Mouse (Mus musculus) myocyte (in vitro differentiated cells): ENCODE results near the gene Vps54.

Experiments used
- CEBPB ChIP-seq: IDR thresholded peaks from 2 replicates; pipeline ENCODE4 v1.6.1; 2011; ENCODE audit warnings: mild to moderate bottlenecking, moderate library complexity; ENCODE audit not compliant: poor library complexity, insufficient read depth, severe bottlenecking
- E2F4 ChIP-seq: IDR thresholded peaks from one replicate; pipeline ENCODE4 v1.6.1; 2011; ENCODE audit warnings: mild to moderate bottlenecking, control low read depth, moderate library complexity; ENCODE audit not compliant: insufficient read depth
- MAX ChIP-seq: IDR thresholded peaks from one replicate; pipeline ENCODE4 v1.6.1; 2011; ENCODE audit warnings: low read depth, mild to moderate bottlenecking, control low read depth
- MYOD1 ChIP-seq, 3 experiments: IDR thresholded peaks; one replicate each; pipeline ENCODE4 v1.6.1; 2011; ENCODE audit warnings: control low read depth in 2 of 3, low read depth in 2 of 3, mild to moderate bottlenecking in 2 of 3, moderate library complexity in 1 of 3; ENCODE audit not compliant: insufficient read length in 2 of 3, control insufficient read depth in 1 of 3
- MYOG ChIP-seq, 3 experiments: IDR thresholded peaks; one replicate each; pipeline ENCODE4 v1.6.1; 2011; ENCODE audit warnings: control low read depth in 2 of 3, low read depth in 2 of 3, mild to moderate bottlenecking in 2 of 3; ENCODE audit not compliant: insufficient read length in 2 of 3, control insufficient read depth in 1 of 3, insufficient read depth in 1 of 3
- POLR2A ChIP-seq: IDR thresholded peaks from one replicate; pipeline ENCODE4 v1.6.1; 2011; ENCODE audit warnings: low read depth, mild to moderate bottlenecking, control low read depth, moderate library complexity; ENCODE audit not compliant: insufficient read length
- REST ChIP-seq: IDR thresholded peaks from one replicate; pipeline ENCODE4 v1.6.1; 2011; ENCODE audit warnings: mild to moderate bottlenecking, control low read depth, moderate library complexity; ENCODE audit not compliant: insufficient read depth, insufficient read length
- SRF ChIP-seq: IDR thresholded peaks from one replicate; pipeline ENCODE4 v1.6.1; 2011; ENCODE audit warnings: low read depth; ENCODE audit not compliant: control insufficient read depth, insufficient read length
- TCF12 ChIP-seq: IDR thresholded peaks from one replicate; pipeline ENCODE4 v1.6.1; 2011; ENCODE audit warnings: mild to moderate bottlenecking, control low read depth; ENCODE audit not compliant: poor library complexity, insufficient read depth, severe bottlenecking
- TCF3 ChIP-seq: IDR thresholded peaks from one replicate; pipeline ENCODE4 v1.6.1; 2011; ENCODE audit warnings: low read depth, control low read depth; ENCODE audit not compliant: insufficient read length
- USF1 ChIP-seq: IDR thresholded peaks from one replicate; pipeline ENCODE4 v1.6.1; 2011; ENCODE audit warnings: low read depth, mild to moderate bottlenecking, control low read depth, moderate library complexity

DNA sequence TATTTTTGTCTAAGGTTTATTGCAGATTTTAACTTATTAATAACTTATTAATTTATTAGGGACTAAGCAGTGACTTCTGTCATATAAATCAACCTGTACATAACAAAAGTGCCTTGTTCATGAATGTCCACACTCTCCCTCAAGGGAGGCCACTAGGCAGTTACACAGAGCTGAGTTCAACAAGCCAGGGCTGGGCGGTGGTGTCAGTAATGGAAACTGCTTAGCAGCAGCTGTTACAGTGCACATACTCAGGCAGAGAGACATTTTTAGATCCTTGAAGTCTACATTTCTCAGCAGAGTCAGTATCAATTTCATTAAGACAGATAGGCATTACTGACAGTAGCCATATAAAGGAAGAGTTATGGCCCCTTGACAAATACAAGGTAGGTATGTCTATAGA is 98.8 kb downstream of the Vps54 start:
- TF ChIP-seq USF1 (no peak), MYOD1 (IDR thresholded peaks at IDR 0.05; ENCODE audit: control insufficient read depth in 1 of 3, insufficient read length in 2 of 3, low read depth in 2 of 3) (peak; percentile 59 to 83 (median 68)), MAX (no peak), POLR2A (no peak), REST (no peak), MYOG (IDR thresholded peaks at IDR 0.05; ENCODE audit: control insufficient read depth in 1 of 3, insufficient read depth in 1 of 3, insufficient read length in 2 of 3, low read depth in 2 of 3) (peak; percentile 12 to 91 (median 81)), CEBPB (no peak), TCF3 (no peak), SRF (no peak), TCF12 (peak; percentile 10), E2F4 (no peak)
